Mouse (Mus musculus) hindbrain, embryonic 12.5 days (tissue): ENCODE results near the gene Tbca. TPM values are rescaled to one million over a fixed set of nuclear protein-coding genes. Genes with fewer than 3 reads are reported as not detected.

ENCODE experiments used
- ATAC-seq: fragments of 200-750 bp; cut with Nextera tagmentation; 2 replicates; pipeline ENCODE4 v1.8.0; 2017; ENCODE audit warnings: moderate TSS enrichment; ENCODE audit not compliant: low FRiP score
- H3K27ac ChIP-seq: fragments of 300-500 bp; sonication (generic); 2 replicates; pipeline ENCODE4 v1.5.1; 2016; ENCODE audit warnings: mild to moderate bottlenecking
- H3K27me3 ChIP-seq: fragments of 300-500 bp; sonication (generic); 2 replicates; pipeline ENCODE4 v1.6.1; 2016; ENCODE audit warnings: mild to moderate bottlenecking
- H3K36me3 ChIP-seq: fragments of 300-500 bp; sonication (generic); 2 replicates; pipeline ENCODE4 v1.6.1; 2016; ENCODE audit warnings: mild to moderate bottlenecking
- H3K4me1 ChIP-seq: fragments of 300-500 bp; sonication (generic); 2 replicates; pipeline ENCODE4 v1.6.1; 2016
- H3K4me2 ChIP-seq: fragments of 300-500 bp; sonication (generic); replicated peaks from 2 replicates; pipeline ENCODE4 v1.6.1; 2016; ENCODE audit warnings: mild to moderate bottlenecking
- H3K4me3 ChIP-seq: fragments of 300-500 bp; sonication (generic); 2 replicates; pipeline ENCODE4 v1.5.1; 2016; ENCODE audit warnings: mild to moderate bottlenecking
- H3K9ac ChIP-seq: fragments of 300-500 bp; sonication (generic); 2 replicates; pipeline ENCODE4 v1.6.1; 2016; ENCODE audit warnings: mild to moderate bottlenecking, moderate library complexity
- H3K9me3 ChIP-seq: fragments of 300-500 bp; sonication (generic); replicated peaks from 2 replicates; pipeline ENCODE4 v1.6.1; 2016; ENCODE audit warnings: mild to moderate bottlenecking
- WGBS: fragments of 180-500 bp; shearing (Covaris S2); methylation state at CpG from one replicate; pipeline ENCODE4 v1.1.7; 2016; 5-methylcytosine and 5-hydroxymethylcytosine counted together
- polyA plus RNA-seq: library from polyadenylated mRNA; unstranded; fragments of >200 nt; fragmentation: Nextera tagmentation; extraction: Ambion mirVana; gene quantifications from 2 replicates; pipeline ENCODE4 v1.2.1, GENCODE M21; 2016

Tbca gene
- polyA plus RNA-seq: 223 and 234 TPM in 2 replicates

- Histone ChIP-seq H3K9me3 (no peaks in the 10 kb centered on the region), H3K4me1 (peaks cover 16% of the 10 kb centered on the region), H3K36me3 (no peaks in the 10 kb centered on the region), H3K4me3 (peak within 1 kb of the TSS; percentile 99), H3K27ac (peak within 1 kb of the TSS; percentile 86), H3K4me2 (peak within 1 kb of the TSS; percentile 81), H3K9ac (peak within 1 kb of the TSS; percentile 99), H3K27me3 (peaks cover 4% of the 10 kb centered on the region; the same call in 1 of the 2 replicates)
- WGBS: under 1% methylated on average over 59 of the region's 81 CpGs
- peak; percentile 97 for ATAC-seq
These were observed at the start of gene Tbca for GRCm38 (mm10) chr13:94788771-94789649. Gene Tbca, plus strand, starts transcription at chr13:94788910.

GRCm38 (mm10) chr13:94745176-94745575 lies 43.5 kb upstream of the Tbca start:
- H3K9ac ChIP-seq: no peak overlapping the region
- no peak for ATAC-seq

GRCm38 (mm10) chr13:94765852-94766251 lies 22.9 kb upstream of the Tbca start:
- WGBS: 92% methylated on average over 12 of the region's 12 CpGs
- H3K27me3 ChIP-seq: no peaks in the 10 kb centered on the region
- H3K36me3 ChIP-seq: no peaks in the 10 kb centered on the region
- no peak overlapping the region for H3K4me3 ChIP-seq
- no peak overlapping the region for H3K9ac ChIP-seq
- no peak for ATAC-seq
- no peaks in the 10 kb centered on the region for H3K4me1 ChIP-seq
- H3K4me2 ChIP-seq: no peak overlapping the region
- no peaks in the 10 kb centered on the region for H3K9me3 ChIP-seq
- no peak overlapping the region for H3K27ac ChIP-seq

More at GRCm38 (mm10) chr13:94745176-94745575, 43.5 kb upstream of the Tbca start:
- Histone ChIP-seq H3K4me1 (no peaks in the 10 kb centered on the region), H3K36me3 (no peaks in the 10 kb centered on the region), H3K27me3 (no peaks in the 10 kb centered on the region), H3K4me2 (no peak overlapping the region), H3K4me3 (no peak overlapping the region), H3K9me3 (no peaks in the 10 kb centered on the region), H3K27ac (no peak overlapping the region)
- WGBS: 28% methylated on average over 1 of the region's 1 CpGs

GRCm38 (mm10) chr13:94768460-94769154 lies 20.1 kb upstream of the Tbca start:
- Histone ChIP-seq H3K27ac (no peak overlapping the region), H3K4me3 (no peak overlapping the region), H3K4me1 (no peaks in the 10 kb centered on the region), H3K27me3 (no peaks in the 10 kb centered on the region), H3K36me3 (no peaks in the 10 kb centered on the region), H3K9ac (no peak overlapping the region), H3K9me3 (no peaks in the 10 kb centered on the region), H3K4me2 (no peak overlapping the region)
- ATAC-seq: no peak
- WGBS: 84% methylated on average over 3 of the region's 3 CpGs

- Histone ChIP-seq H3K36me3 (no peaks in the 10 kb centered on the region), H3K27ac (no peak overlapping the region), H3K4me3 (no peak overlapping the region), H3K27me3 (no peaks in the 10 kb centered on the region), H3K9ac (no peak overlapping the region), H3K9me3 (no peaks in the 10 kb centered on the region), H3K4me2 (no peak overlapping the region), H3K4me1 (no peaks in the 10 kb centered on the region)
- ATAC-seq: no peak
- WGBS: 80% methylated on average over 6 of the region's 6 CpGs
These were observed 19.6 kb upstream of the Tbca start for GRCm38 (mm10) chr13:94769155-94769470.

GRCm38 (mm10) chr13:94786866-94787265 lies 1.8 kb upstream of the Tbca start:
- Histone ChIP-seq H3K36me3 (no peaks in the 10 kb centered on the region), H3K4me3 (no peak overlapping the region), H3K27ac (no peak overlapping the region), H3K9ac (no peak overlapping the region), H3K27me3 (peaks cover 4% of the 10 kb centered on the region; the same call in 1 of the 2 replicates), H3K9me3 (no peaks in the 10 kb centered on the region), H3K4me1 (peaks cover 16% of the 10 kb centered on the region), H3K4me2 (no peak overlapping the region)
- no peak for ATAC-seq
- WGBS: 77% methylated on average over 2 of the region's 2 CpGs

GRCm38 (mm10) chr13:94794689-94795088 lies 6.0 kb downstream of the Tbca start:
- H3K4me1 ChIP-seq: peaks cover 15% of the 10 kb centered on the region
- no peak overlapping the region for H3K27ac ChIP-seq
- H3K36me3 ChIP-seq: no peaks in the 10 kb centered on the region
- no peaks in the 10 kb centered on the region for H3K27me3 ChIP-seq
- no peaks in the 10 kb centered on the region for H3K9me3 ChIP-seq
- ATAC-seq: no peak
- 83% methylated on average over 1 of the region's 1 CpGs for WGBS
- no peak overlapping the region for H3K4me2 ChIP-seq
- no peak overlapping the region for H3K9ac ChIP-seq
- H3K4me3 ChIP-seq: no peak overlapping the region

- Histone ChIP-seq H3K9me3 (no peaks in the 10 kb centered on the region), H3K9ac (no peak overlapping the region), H3K27me3 (no peaks in the 10 kb centered on the region), H3K36me3 (no peaks in the 10 kb centered on the region), H3K4me1 (peaks cover 12% of the 10 kb centered on the region; the same call in 1 of the 2 replicates), H3K4me3 (no peak overlapping the region), H3K4me2 (no peak overlapping the region), H3K27ac (no peak overlapping the region)
- ATAC-seq: no peak
- 71% methylated on average over 5 of the region's 5 CpGs for WGBS
These were observed 14.9 kb downstream of the Tbca start for GRCm38 (mm10) chr13:94803480-94804057.

- no peak overlapping the region for H3K9ac ChIP-seq
- ATAC-seq: no peak
- H3K4me3 ChIP-seq: no peak overlapping the region
- no peaks in the 10 kb centered on the region for H3K36me3 ChIP-seq
- 35% methylated on average over 9 of the region's 9 CpGs for WGBS
- H3K4me2 ChIP-seq: no peak overlapping the region
- H3K27me3 ChIP-seq: no peaks in the 10 kb centered on the region
- H3K27ac ChIP-seq: no peak overlapping the region
- peaks cover 9% of the 10 kb centered on the region; the same call in 1 of the 2 replicates for H3K4me1 ChIP-seq
- H3K9me3 ChIP-seq: no peaks in the 10 kb centered on the region
These were observed 17.8 kb downstream of the Tbca start for GRCm38 (mm10) chr13:94806315-94807179.

GRCm38 (mm10) chr13:94808596-94808995 lies 19.9 kb downstream of the Tbca start:
- no peak for ATAC-seq

GRCm38 (mm10) chr13:94809724-94810123 lies 21.0 kb downstream of the Tbca start:
- Histone ChIP-seq H3K36me3 (no peaks in the 10 kb centered on the region), H3K27me3 (no peaks in the 10 kb centered on the region), H3K4me1 (peaks cover 9% of the 10 kb centered on the region; the same call in 1 of the 2 replicates), H3K4me2 (no peak overlapping the region), H3K27ac (no peak overlapping the region), H3K9me3 (no peaks in the 10 kb centered on the region), H3K9ac (no peak overlapping the region), H3K4me3 (no peak overlapping the region)
- no peak for ATAC-seq
- WGBS: 73% methylated on average over 1 of the region's 1 CpGs

More at GRCm38 (mm10) chr13:94808596-94808995, 19.9 kb downstream of the Tbca start:
- Histone ChIP-seq H3K36me3 (no peaks in the 10 kb centered on the region), H3K4me2 (no peak overlapping the region), H3K9me3 (no peaks in the 10 kb centered on the region), H3K9ac (no peak overlapping the region), H3K4me3 (no peak overlapping the region), H3K27me3 (no peaks in the 10 kb centered on the region), H3K27ac (no peak overlapping the region), H3K4me1 (peaks cover 9% of the 10 kb centered on the region; the same call in 1 of the 2 replicates)
